In genomic region chr4:62407730-62408582, GRCm38 (mm10) we compare ENCODE assay signal across 8 mouse cellular contexts. TPM values are rescaled to one million over a fixed set of nuclear protein-coding genes. Genes with fewer than 3 reads are reported as not detected.
DNase-seq lines count a peak whose midpoint lies in the region; ATAC-seq and TF ChIP-seq lines count a peak whose summit lies in the region.

No protein-coding gene starts in this region.

- peak overlapping the region; percentile 97 for H3K27ac ChIP-seq in gastrocnemius, adult 2 months
- peak overlapping the region; percentile 78 for H3K27ac ChIP-seq in macrophage

- intact Hi-C loops in gastrocnemius, adult 2 months (cut with DNase I) = loop anchor here (2.0 to 5.0 kb wide), 4 partner anchors 46 to 114 kb away; partner anchors contain the start of genes Fkbp15, Hdhd3 and Slc31a1

- DNase-seq in cerebellum, postnatal 25 days = peak; percentile 66 to 71
- peak; percentile 55 for DNase-seq in gastrocnemius, adult 2 months
- DNase-seq in hindlimb bud, embryonic 11.5 days (ENCODE audit: extremely low spot score, low read depth, low spot score) = peak; percentile 44
- peak; percentile 47 to 60 for DNase-seq in left cerebral cortex, adult 18-20 months (ENCODE audit: low spot score in 2 of 2)
- DNase-seq in right cerebral cortex, adult 18-20 months = peak; percentile 64
- DNase-seq in urinary bladder, postnatal 25 days (ENCODE audit: low spot score) = peak; percentile 44

- peak; percentile 64 for TF ChIP-seq CTCF in gastrocnemius, adult 2 months (IDR thresholded peaks at IDR 0.05)

- peak; percentile 21 for ATAC-seq in activated CD4-positive, CD25-positive, alpha-beta regulatory T cell, adult 4 months

- WGBS in macrophage (ENCODE audit: missing documents) = under 1% methylated on average over 35 of the region's 35 CpGs

- H3K79me2 ChIP-seq in macrophage (ENCODE audit: inconsistent target) = peaks cover 90% of the 10 kb centered on the region

- peak overlapping the region; percentile 91 for H3K4me3 ChIP-seq in gastrocnemius, adult 2 months
- H3K4me3 ChIP-seq in macrophage (ENCODE audit: inconsistent target) = peak overlapping the region; percentile 94

- peaks cover 25% of the 10 kb centered on the region for H3K36me3 ChIP-seq in macrophage (ENCODE audit: inconsistent target)

RNA-seq across cellular contexts. Expression of gene Cdc26, which starts 0.5 kb away (rescaled TPM):
- 10 to 100 TPM; 66.2 to 78.3 TPM for polyA plus RNA-seq in activated CD4-positive, CD25-positive, alpha-beta regulatory T cell, adult 4 months (2017; shearing (Covaris generic))
- total RNA-seq in gastrocnemius, adult 2 months (2021) = 10 to 100 TPM; 46.8 to 50.0 TPM
- 10 to 100 TPM; 47.9 to 49.7 TPM for total RNA-seq in left cerebral cortex, adult 18-20 months (2021)
- 10 to 100 TPM in 25 of 26 experiments, 1 to 10 TPM in 1; 8.2 to 48.8 (median 29.2) TPM for total RNA-seq in macrophage (2018; cell fraction: chromatin; rRNA removed)
- 10 to 100 TPM; 20.7 to 51.3 (median 40.0) TPM for total RNA-seq in macrophage (2018; cell fraction: cytosol; rRNA removed)
- total RNA-seq in macrophage (2018; cell fraction: nucleus; rRNA removed) = 10 to 100 TPM; 10.3 to 50.8 (median 29.1) TPM
- 50.7 to 54.2 TPM (median 53.2 TPM) in 3 replicates for polyA plus RNA-seq in macrophage (2018)

RNA-seq across cellular contexts. Expression of gene Prpf4, which starts 0.6 kb away (rescaled TPM):
- polyA plus RNA-seq in activated CD4-positive, CD25-positive, alpha-beta regulatory T cell, adult 4 months (2017; shearing (Covaris generic)) = 10 to 100 TPM; 16.4 to 17.5 TPM
- 10 to 100 TPM; 15.8 to 17.5 TPM for total RNA-seq in gastrocnemius, adult 2 months (2021)
- 10 to 100 TPM; 13.0 to 14.2 TPM for total RNA-seq in left cerebral cortex, adult 18-20 months (2021)
- total RNA-seq in macrophage (2018; cell fraction: chromatin; rRNA removed) = 10 to 100 TPM in 22 of 26 experiments, 1 to 10 TPM in 4; 3.8 to 95.4 (median 24.6) TPM
- total RNA-seq in macrophage (2018; cell fraction: cytosol; rRNA removed) = 10 to 100 TPM in 12 of 26 experiments, 1 to 10 TPM in 14; 4.8 to 18.1 (median 9.8) TPM
- 10 to 100 TPM in 21 of 26 experiments, 1 to 10 TPM in 5; 4.4 to 67.9 (median 19.0) TPM for total RNA-seq in macrophage (2018; cell fraction: nucleus; rRNA removed)
- polyA plus RNA-seq in macrophage (2018) = 6.8 to 12.3 TPM (median 10.3 TPM) in 3 replicates

RNA-seq across cellular contexts. Expression of gene Rnf183, which starts 27.1 kb away (rescaled TPM):
- polyA plus RNA-seq in activated CD4-positive, CD25-positive, alpha-beta regulatory T cell, adult 4 months (2017; shearing (Covaris generic)) = under 1 TPM in 1 of 2 experiments, not detected in 1; 0.44 TPM
- total RNA-seq in gastrocnemius, adult 2 months (2021) = not detected
- total RNA-seq in left cerebral cortex, adult 18-20 months (2021) = not detected
- not detected for total RNA-seq in macrophage (2018; cell fraction: chromatin; rRNA removed)
- total RNA-seq in macrophage (2018; cell fraction: cytosol; rRNA removed) = under 1 TPM in 1 of 26 experiments, not detected in 25; 0.10 TPM
- not detected for total RNA-seq in macrophage (2018; cell fraction: nucleus; rRNA removed)
- polyA plus RNA-seq in macrophage (2018) = not detected in 3 replicates

RNA-seq across cellular contexts. Expression of gene Slc31a1, which starts 47.4 kb away (rescaled TPM):
- polyA plus RNA-seq in activated CD4-positive, CD25-positive, alpha-beta regulatory T cell, adult 4 months (2017; shearing (Covaris generic)) = 10 to 100 TPM in 1 of 2 experiments, 1 to 10 TPM in 1; 9.7 to 11.0 TPM
- 10 to 100 TPM in 1 of 2 experiments, 1 to 10 TPM in 1; 9.7 to 12.0 TPM for total RNA-seq in gastrocnemius, adult 2 months (2021)
- total RNA-seq in left cerebral cortex, adult 18-20 months (2021) = 10 to 100 TPM; 10.7 to 11.3 TPM
- total RNA-seq in macrophage (2018; cell fraction: chromatin; rRNA removed) = 10 to 100 TPM in 25 of 26 experiments, 1 to 10 TPM in 1; 9.1 to 64.5 (median 30.9) TPM
- total RNA-seq in macrophage (2018; cell fraction: cytosol; rRNA removed) = 100 to 1,000 TPM in 13 of 26 experiments, 10 to 100 TPM in 13; 80.7 to 117 (median 99.3) TPM
- total RNA-seq in macrophage (2018; cell fraction: nucleus; rRNA removed) = 100 to 1,000 TPM in 10 of 26 experiments, 10 to 100 TPM in 16; 37.3 to 132 (median 94.5) TPM
- 73.8 to 99.5 TPM (median 84.1 TPM) in 3 replicates for polyA plus RNA-seq in macrophage (2018)

RNA-seq across cellular contexts. Expression of gene Fkbp15, which starts 47.6 kb away (rescaled TPM):
- 10 to 100 TPM; 36.9 to 38.3 TPM for polyA plus RNA-seq in activated CD4-positive, CD25-positive, alpha-beta regulatory T cell, adult 4 months (2017; shearing (Covaris generic))
- total RNA-seq in gastrocnemius, adult 2 months (2021) = 10 to 100 TPM; 12.6 TPM
- total RNA-seq in left cerebral cortex, adult 18-20 months (2021) = 10 to 100 TPM; 32.8 to 33.2 TPM
- 100 to 1,000 TPM; 169 to 626 (median 517) TPM for total RNA-seq in macrophage (2018; cell fraction: chromatin; rRNA removed)
- 100 to 1,000 TPM; 103 to 194 (median 146) TPM for total RNA-seq in macrophage (2018; cell fraction: cytosol; rRNA removed)
- total RNA-seq in macrophage (2018; cell fraction: nucleus; rRNA removed) = 100 to 1,000 TPM; 122 to 388 (median 268) TPM
- polyA plus RNA-seq in macrophage (2018) = 137 to 171 TPM (median 154 TPM) in 3 replicates

Comparison
In these comparisons a context has a peak if more than half of its experiments do, and no peak if none do; other contexts are left out.
1. Peak in every context shown above with its lines: DNase-seq, ATAC-seq, H3K4me3 ChIP-seq and H3K27ac ChIP-seq.